Comparison of ENCODE assay signal across 20 mouse cellular contexts in genomic region chr3:154584351-154584750, GRCm38 (mm10). TPM values are rescaled to one million over a fixed set of nuclear protein-coding genes. Genes with fewer than 3 reads are reported as not detected.
DNase-seq lines count a peak whose midpoint lies in the region; ATAC-seq lines count a peak whose summit lies in the region.
"Had no signal": no experiment of that assay in that cellular context is flagged by ENCODE, and none has a peak within 500 bp of the region (broad histone marks: within the 10 kb centered on the region; RNA-seq: fewer than 3 reads in every experiment).

No protein-coding gene starts in this region.

- no peaks in the 10 kb centered on the region for H3K4me1 ChIP-seq in kidney, embryonic 16.5 days (ENCODE audit: insufficient read depth, low read length)
- H3K4me1 ChIP-seq in liver, embryonic 13.5 days (replicated peaks), result no peaks in the 10 kb centered on the region
- no peaks in the 10 kb centered on the region for H3K4me1 ChIP-seq in liver, embryonic 11.5 days (replicated peaks; ENCODE audit: control insufficient read depth, insufficient read depth, low read length)
- H3K4me1 ChIP-seq in liver, embryonic 16.5 days (ENCODE audit: control insufficient read depth, low read depth, low read length), result no peaks in the 10 kb centered on the region
- H3K4me1 ChIP-seq: embryonic facial prominence, embryonic 12.5 days; forebrain, embryonic 15.5 days; limb, embryonic 15.5 days had no signal

- H3K4me3 ChIP-seq in kidney, embryonic 16.5 days (ENCODE audit: low read length), result no peak overlapping the region
- no peak overlapping the region for H3K4me3 ChIP-seq in liver, embryonic 13.5 days (replicated peaks)
- no peak overlapping the region for H3K4me3 ChIP-seq in liver, embryonic 11.5 days (ENCODE audit: low read depth, low read length)
- H3K4me3 ChIP-seq in liver, embryonic 16.5 days (ENCODE audit: low read depth, low read length), result no peak overlapping the region
- H3K4me3 ChIP-seq: embryonic facial prominence, embryonic 12.5 days; forebrain, embryonic 15.5 days; limb, embryonic 15.5 days; myocyte had no signal

- no peaks in the 10 kb centered on the region for H3K9me3 ChIP-seq in kidney, embryonic 16.5 days (ENCODE audit: low read length)
- no peaks in the 10 kb centered on the region for H3K9me3 ChIP-seq in liver, embryonic 13.5 days (replicated peaks)
- no peaks in the 10 kb centered on the region for H3K9me3 ChIP-seq in liver, embryonic 11.5 days (ENCODE audit: control insufficient read depth, low read length)
- H3K9me3 ChIP-seq in liver, embryonic 16.5 days (replicated peaks; ENCODE audit: control insufficient read depth, low read length), result no peaks in the 10 kb centered on the region
- H3K9me3 ChIP-seq: embryonic facial prominence, embryonic 12.5 days; forebrain, embryonic 15.5 days; limb, embryonic 15.5 days; megakaryocyte, embryonic 14.5 days had no signal

- no peaks in the 10 kb centered on the region for H3K27me3 ChIP-seq in kidney, embryonic 16.5 days (ENCODE audit: insufficient read depth, low read length)
- H3K27me3 ChIP-seq in liver, embryonic 13.5 days, result no peaks in the 10 kb centered on the region
- no peaks in the 10 kb centered on the region for H3K27me3 ChIP-seq in liver, embryonic 11.5 days (replicated peaks; ENCODE audit: control insufficient read depth, insufficient read depth, low read length)
- no peaks in the 10 kb centered on the region for H3K27me3 ChIP-seq in liver, embryonic 16.5 days (ENCODE audit: control insufficient read depth, insufficient read depth, low read depth, low read length)
- H3K27me3 ChIP-seq: embryonic facial prominence, embryonic 12.5 days; forebrain, embryonic 15.5 days; limb, embryonic 15.5 days; megakaryocyte, embryonic 14.5 days had no signal

- H3K36me3 ChIP-seq in kidney, embryonic 16.5 days (ENCODE audit: insufficient read depth, low read length), result peaks cover 39% of the 10 kb centered on the region
- H3K36me3 ChIP-seq in liver, embryonic 13.5 days, result peaks cover 26% of the 10 kb centered on the region
- no peaks in the 10 kb centered on the region; the same call in 1 of the 2 replicates for H3K36me3 ChIP-seq in liver, embryonic 11.5 days (ENCODE audit: control insufficient read depth, insufficient read depth, low read length)
- H3K36me3 ChIP-seq in liver, embryonic 16.5 days (ENCODE audit: control insufficient read depth, insufficient read depth), result no peaks in the 10 kb centered on the region

- peak; percentile 49 to 55 for DNase-seq in kidney, adult 8-10 months
- DNase-seq in liver, embryonic 13.5 days, result no peak
- DNase-seq in liver, embryonic 11.5 days (ENCODE audit: low spot score), result no peak
- DNase-seq in kidney, postnatal 14 days, result peak; percentile 42
- no peak for DNase-seq in cerebellum, postnatal 25 days
- DNase-seq: adrenal gland, adult 2 months; cerebellum, adult 9-10 months; gastrocnemius, postnatal 36 days; lung, postnatal 10 days; midbrain, embryonic 14.5 days; right cerebral cortex, postnatal 14 days; spleen, adult 18-20 months; thymus, postnatal 14 days had no signal

- H3K9ac ChIP-seq in kidney, embryonic 16.5 days (replicated peaks; ENCODE audit: low read length), result no peak overlapping the region
- H3K9ac ChIP-seq in liver, embryonic 13.5 days, result no peak overlapping the region
- H3K9ac ChIP-seq in liver, embryonic 11.5 days (ENCODE audit: low read depth, low read length), result no peak overlapping the region
- no peak overlapping the region for H3K9ac ChIP-seq in liver, embryonic 16.5 days (ENCODE audit: low read depth, low read length)
- H3K9ac ChIP-seq: embryonic facial prominence, embryonic 12.5 days; forebrain, embryonic 15.5 days; limb, embryonic 15.5 days had no signal

- H3K27ac ChIP-seq in kidney, embryonic 16.5 days (ENCODE audit: low read length), result no peak overlapping the region
- no peak overlapping the region for H3K27ac ChIP-seq in liver, embryonic 13.5 days
- H3K27ac ChIP-seq in liver, embryonic 11.5 days (ENCODE audit: low read depth, low read length), result no peak overlapping the region
- no peak overlapping the region for H3K27ac ChIP-seq in liver, embryonic 16.5 days (ENCODE audit: low read length)
- H3K27ac ChIP-seq: embryonic facial prominence, embryonic 12.5 days; forebrain, embryonic 15.5 days; limb, embryonic 15.5 days had no signal

- H3K4me2 ChIP-seq in kidney, embryonic 16.5 days (replicated peaks; ENCODE audit: low read depth, low read length), result no peak overlapping the region
- H3K4me2 ChIP-seq in liver, embryonic 13.5 days, result no peak overlapping the region
- H3K4me2 ChIP-seq in liver, embryonic 11.5 days, result no peak overlapping the region
- H3K4me2 ChIP-seq in liver, embryonic 16.5 days (ENCODE audit: low read depth, low read length), result no peak overlapping the region
- H3K4me2 ChIP-seq: embryonic facial prominence, embryonic 12.5 days; forebrain, embryonic 15.5 days; limb, embryonic 15.5 days had no signal

- no peak for ATAC-seq in kidney, embryonic 16.5 days (ENCODE audit: low FRiP score, low TSS enrichment)
- 0 out of 2 replicates have a peak, but pooled peaks have one; percentile 23 for ATAC-seq in liver, embryonic 13.5 days (ENCODE audit: low read depth)
- no peak for ATAC-seq in liver, embryonic 11.5 days (replicated peaks; ENCODE audit: low FRiP score)
- ATAC-seq in liver, embryonic 16.5 days (ENCODE audit: low read depth), result peak; percentile 24; the same call in 1 of the 2 replicates
- ATAC-seq: forebrain, embryonic 15.5 days had no signal

- WGBS in kidney, embryonic 16.5 days, result 90% methylated on average over 8 of the region's 8 CpGs
- WGBS in liver, embryonic 13.5 days (ENCODE audit: insufficient replicate concordance), result 81% methylated on average over 8 of the region's 8 CpGs
- 86% methylated on average over 8 of the region's 8 CpGs for WGBS in liver, embryonic 11.5 days
- 70% methylated on average over 8 of the region's 8 CpGs for WGBS in liver, embryonic 16.5 days (ENCODE audit: insufficient replicate concordance)

RNA-seq across cellular contexts. Expression of gene Cryz, which starts 12.2 kb away (rescaled TPM):
- polyA plus RNA-seq in kidney, embryonic 16.5 days (2015; fragmentation: Nextera tagmentation; extraction: Ambion mirVana), result 47.6 and 50.2 TPM in 2 replicates
- 13.6 and 14.6 TPM in 2 replicates for polyA plus RNA-seq in liver, embryonic 13.5 days (2015; fragmentation: Nextera tagmentation; extraction: Ambion mirVana)
- polyA plus RNA-seq in liver, embryonic 11.5 days (2014; fragmentation: Nextera tagmentation; extraction: Ambion mirVana), result 22.0 and 24.7 TPM in 2 replicates
- polyA plus RNA-seq in liver, embryonic 16.5 days (2015; fragmentation: Nextera tagmentation; extraction: Ambion mirVana), result 19.6 and 20.5 TPM in 2 replicates

RNA-seq across cellular contexts. Expression of gene Tyw3, which starts 12.6 kb away (rescaled TPM):
- polyA plus RNA-seq in kidney, embryonic 16.5 days (2015; fragmentation: Nextera tagmentation; extraction: Ambion mirVana), result 18.9 and 21.7 TPM in 2 replicates
- 3.8 and 4.2 TPM in 2 replicates for polyA plus RNA-seq in liver, embryonic 13.5 days (2015; fragmentation: Nextera tagmentation; extraction: Ambion mirVana)
- 8.2 and 10.7 TPM in 2 replicates for polyA plus RNA-seq in liver, embryonic 11.5 days (2014; fragmentation: Nextera tagmentation; extraction: Ambion mirVana)
- polyA plus RNA-seq in liver, embryonic 16.5 days (2015; fragmentation: Nextera tagmentation; extraction: Ambion mirVana), result 2.3 and 3.6 TPM in 2 replicates

Comparison
In these comparisons a context has a peak if more than half of its experiments do, and no peak if none do; other contexts are left out.
1. ATAC-seq: peak in liver, embryonic 13.5 days (single experiment) and liver, embryonic 16.5 days (single experiment); none in kidney, embryonic 16.5 days (single experiment) and liver, embryonic 11.5 days (single experiment).
2. DNase-seq: peak in kidney, adult 8-10 months (2 of 2) and kidney, postnatal 14 days (single experiment); none in liver, embryonic 13.5 days (single experiment), liver, embryonic 11.5 days (single experiment) and cerebellum, postnatal 25 days (0 of 2).